Mouse (Mus musculus): ENCODE measurements around the gene Gpr153.

DNA sequence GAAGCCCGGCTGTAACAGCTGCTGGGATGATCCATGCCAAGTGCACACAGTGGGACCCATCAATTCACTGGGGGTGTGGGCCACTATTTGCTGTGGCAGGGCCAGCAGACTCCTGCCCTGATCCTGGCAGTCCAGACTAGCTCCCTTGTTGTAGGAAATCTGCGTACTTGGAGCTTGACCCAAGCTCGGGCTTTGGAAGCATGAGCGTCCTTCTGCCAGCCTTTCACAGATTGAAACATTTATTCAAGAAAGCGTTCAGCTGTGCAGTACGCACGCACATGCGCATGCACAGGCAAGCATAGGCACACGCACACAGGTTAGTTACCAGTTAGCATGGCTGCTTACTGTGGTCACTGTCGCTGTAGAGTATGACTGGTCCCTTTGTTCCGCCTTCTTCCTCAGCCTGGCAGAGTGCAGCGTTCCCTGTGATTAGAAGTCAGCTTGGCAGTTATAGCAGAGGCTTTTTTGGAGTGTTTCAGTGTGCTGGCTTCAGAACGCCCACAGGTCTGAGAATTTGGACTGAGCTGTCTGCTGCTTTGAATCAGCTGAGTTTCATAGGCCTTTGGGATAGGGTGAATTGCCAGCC, 47.0 kb upstream of the Gpr153 start:
- TF ChIP-seq USF1 (IDR thresholded peaks at IDR 0.05; ENCODE audit: low read depth) (no peak), POLR2A (IDR thresholded peaks at IDR 0.05; ENCODE audit: insufficient read length, low read depth) (no peak), MYOD1 (IDR thresholded peaks at IDR 0.05; ENCODE audit: control insufficient read depth in 1 of 3, insufficient read length in 2 of 3, low read depth in 2 of 3) (peak in 2 of 3 experiments; percentile 23 to 41), TCF12 (IDR thresholded peaks at IDR 0.05; ENCODE audit: insufficient read depth, poor library complexity, severe bottlenecking) (no peak), E2F4 (IDR thresholded peaks at IDR 0.05; ENCODE audit: insufficient read depth) (no peak), POLR2AphosphoS2 (IDR thresholded peaks at IDR 0.05; ENCODE audit: insufficient read length, low read depth) (no peak), MAX (IDR thresholded peaks at IDR 0.05; ENCODE audit: low read depth) (no peak), MYOG (IDR thresholded peaks at IDR 0.05; ENCODE audit: control insufficient read depth in 1 of 3, insufficient read depth in 1 of 3, insufficient read length in 2 of 3, low read depth in 2 of 3) (no peak), REST (IDR thresholded peaks at IDR 0.05; ENCODE audit: insufficient read depth, insufficient read length) (no peak), CEBPB (IDR thresholded peaks at IDR 0.05; ENCODE audit: insufficient read depth, poor library complexity, severe bottlenecking) (no peak), TCF3 (IDR thresholded peaks at IDR 0.05; ENCODE audit: insufficient read length, low read depth) (no peak)
